Mouse (Mus musculus) gastrocnemius, adult 8-10 months (tissue): ENCODE results near the gene Erc2. TPM values are rescaled to one million over a fixed set of nuclear protein-coding genes. Genes with fewer than 3 reads are reported as not detected.

Experiments
- DNase-seq, 2 experiments: peaks; one replicate each; pipeline ENCODE4 v3.0.0; 2022; ENCODE audit warnings: low spot score in 2 of 2
- total RNA-seq, 4 experiments: library from RNA; stranded (reverse); gene quantifications; 2 replicates each; pipeline ENCODE4 v1.2.4; 2022

The Erc2 gene
- total RNA-seq, 4 experiments from 2014 or later, result 0.19 to 0.70 (median 0.36) TPM; not detected in 1

DNA sequence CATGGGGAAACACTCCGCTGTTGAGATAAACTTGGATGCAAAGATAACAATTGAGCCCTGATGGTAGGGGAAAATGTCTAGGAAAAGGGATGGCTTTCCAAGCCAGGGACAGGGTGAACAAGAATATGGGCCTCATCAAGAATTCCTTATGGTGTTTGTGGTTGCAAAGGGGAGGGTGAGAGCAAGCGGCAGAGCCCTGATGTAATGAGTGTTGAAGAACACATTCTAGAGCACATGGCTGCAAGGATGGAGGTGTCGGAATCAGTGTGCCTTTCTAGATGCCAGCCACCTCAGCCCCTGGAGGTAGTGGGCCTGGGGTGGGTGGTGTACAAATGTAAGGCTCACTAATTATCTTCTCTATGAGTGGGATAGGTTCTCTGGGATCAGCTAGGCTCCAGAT is 313.5 kb downstream of the Erc2 start:
- DNase-seq, result no peak

- DNase-seq, result no peak
These were observed 315.7 kb downstream of the Erc2 start for GRCm38 (mm10) chr14:27937922-27938321.

GRCm38 (mm10) chr14:27945276-27945675 is 323.0 kb downstream of the Erc2 start:
- DNase-seq, result no peak

- DNase-seq, result peak; percentile 33 to 35
These were observed 324.0 kb downstream of the Erc2 start for GRCm38 (mm10) chr14:27946211-27946610.

DNA sequence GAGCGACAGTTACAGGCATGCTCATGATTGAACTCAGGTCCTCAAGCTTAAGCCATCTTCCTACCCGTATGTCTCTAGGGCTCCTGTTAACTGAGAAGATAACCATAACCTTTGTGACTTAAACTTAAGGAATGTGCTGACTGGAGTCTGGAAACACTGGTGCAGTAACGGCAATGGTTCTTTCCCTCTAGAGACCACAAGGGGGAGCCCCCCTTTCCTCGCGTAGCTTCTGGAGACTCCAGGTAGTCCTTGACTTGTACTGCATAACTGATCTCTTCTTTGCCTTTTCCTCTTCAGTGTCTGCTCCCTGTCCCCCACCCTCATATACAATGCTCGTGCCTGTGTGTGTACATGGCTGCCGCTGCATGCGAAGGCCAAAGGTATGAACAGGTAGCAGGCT is 326.2 kb downstream of the Erc2 start:
- DNase-seq, result no peak

GRCm38 (mm10) chr14:27953814-27954213 is 331.6 kb downstream of the Erc2 start:
- DNase-seq, result no peak

- peak in 1 of 2 experiments; percentile 4 for DNase-seq
These were observed 334.6 kb downstream of the Erc2 start for GRCm38 (mm10) chr14:27956801-27957200.

- no peak for DNase-seq
These were observed 351.5 kb downstream of the Erc2 start for GRCm38 (mm10) chr14:27973701-27974100.

GRCm38 (mm10) chr14:27975661-27976060 is 353.4 kb downstream of the Erc2 start:
- no peak for DNase-seq

DNA sequence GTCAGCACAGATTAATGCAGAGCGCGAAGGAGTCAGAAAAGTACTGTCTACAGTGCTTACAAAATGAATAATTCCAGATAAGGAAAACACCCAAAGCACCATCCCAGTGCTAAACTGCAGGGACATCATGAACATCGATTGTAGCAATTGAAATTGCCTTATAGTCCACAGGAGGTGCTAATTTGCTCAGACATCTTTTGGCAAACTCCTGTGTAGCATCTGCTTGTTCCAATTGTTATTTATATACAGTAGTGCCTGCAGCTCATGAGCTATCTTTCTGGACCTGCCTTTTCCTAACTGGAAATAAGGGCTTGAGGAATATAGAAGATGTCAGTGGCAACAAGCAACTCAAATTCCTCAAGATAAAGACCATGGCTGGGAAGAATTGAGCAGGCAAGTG is 362.5 kb downstream of the Erc2 start:
- DNase-seq, result no peak

DNA sequence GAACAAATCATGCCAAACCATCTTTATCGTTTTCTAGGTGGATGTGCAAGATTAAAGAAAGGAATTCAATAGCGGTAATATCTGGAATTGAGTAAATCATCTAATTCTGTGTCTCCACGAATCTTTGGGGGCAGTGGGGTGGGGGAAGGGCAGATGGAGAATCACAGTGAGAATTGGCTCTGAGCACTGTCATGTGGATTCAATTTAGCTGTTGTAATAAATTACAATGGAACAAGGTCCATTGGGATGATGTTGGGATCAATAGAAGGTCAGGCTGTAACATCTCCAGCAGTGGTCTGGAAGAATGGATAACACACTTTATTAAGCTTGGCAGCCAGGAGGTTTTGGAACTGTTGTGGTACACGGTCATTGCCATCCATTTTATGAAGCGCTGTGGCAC is 363.0 kb downstream of the Erc2 start:
- DNase-seq, result no peak

GRCm38 (mm10) chr14:27987422-27987821 is 365.2 kb downstream of the Erc2 start:
- DNase-seq, result no peak

DNA sequence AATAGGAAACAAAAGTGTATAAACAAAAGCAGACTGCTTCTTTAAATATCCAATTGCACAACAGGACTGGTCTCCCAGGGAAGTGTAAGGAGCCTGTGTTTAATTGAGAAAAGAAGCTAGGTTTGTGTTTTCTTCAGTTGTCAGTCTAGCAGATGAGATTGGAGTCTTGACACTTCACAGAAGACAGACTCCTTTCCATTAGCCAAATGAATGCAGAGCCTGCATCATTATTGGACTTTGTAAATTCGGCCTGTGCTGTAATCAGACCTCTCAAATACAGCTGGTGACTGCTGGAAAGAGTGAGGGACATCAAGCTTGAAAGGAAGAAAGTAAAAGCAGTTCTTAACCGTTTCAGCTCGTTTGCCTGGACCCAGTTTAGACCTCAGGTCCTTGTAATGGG is 376.3 kb downstream of the Erc2 start:
- DNase-seq, result no peak

DNA sequence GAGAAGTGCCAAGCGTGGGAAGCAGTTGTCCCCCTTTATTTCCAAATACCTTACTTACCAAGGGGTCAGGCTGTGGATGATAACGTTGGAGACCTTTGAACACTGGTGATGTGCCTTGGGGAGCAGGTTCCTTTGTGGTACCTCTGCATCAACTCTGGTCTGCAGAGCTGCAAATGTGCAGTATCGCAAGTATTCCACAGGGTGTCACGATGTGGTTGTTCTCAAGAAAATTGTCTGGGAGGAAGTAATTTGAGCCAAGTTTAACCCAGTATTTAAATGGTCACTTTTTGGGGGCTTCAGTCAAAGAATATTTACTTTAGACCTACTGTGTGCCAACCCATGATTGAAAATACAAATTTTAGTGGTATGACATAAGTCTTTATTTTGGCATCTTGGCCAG is 381.8 kb downstream of the Erc2 start:
- no peak for DNase-seq

- DNase-seq, result no peak
These were observed 388.5 kb downstream of the Erc2 start for GRCm38 (mm10) chr14:28010536-28011280.

- DNase-seq, result no peak
These were observed 401.0 kb downstream of the Erc2 start for GRCm38 (mm10) chr14:28023199-28023598.

DNA sequence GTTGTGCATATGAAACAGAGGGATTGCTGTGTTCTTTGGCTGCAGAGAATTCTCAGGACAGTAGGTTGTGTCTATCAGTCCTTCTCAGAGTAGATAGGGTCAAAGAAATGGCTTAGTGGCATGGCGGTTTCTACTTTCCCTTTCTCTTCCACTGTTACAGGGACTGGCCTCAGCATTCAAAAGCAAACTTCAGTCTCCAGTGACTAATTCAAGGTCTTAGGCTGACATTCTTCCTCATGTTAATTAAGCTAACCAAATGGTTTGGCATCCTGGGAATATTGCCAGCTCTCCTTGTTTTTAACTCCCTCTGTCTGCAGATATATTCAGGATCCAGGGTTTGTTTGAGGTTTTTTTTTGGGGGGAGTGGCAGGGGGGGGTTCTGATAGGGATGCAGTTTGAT is 408.6 kb downstream of the Erc2 start:
- DNase-seq, result no peak

GRCm38 (mm10) chr14:28035013-28035412 is 412.8 kb downstream of the Erc2 start:
- no peak for DNase-seq

GRCm38 (mm10) chr14:28043095-28043494 is 420.9 kb downstream of the Erc2 start:
- no peak for DNase-seq

DNA sequence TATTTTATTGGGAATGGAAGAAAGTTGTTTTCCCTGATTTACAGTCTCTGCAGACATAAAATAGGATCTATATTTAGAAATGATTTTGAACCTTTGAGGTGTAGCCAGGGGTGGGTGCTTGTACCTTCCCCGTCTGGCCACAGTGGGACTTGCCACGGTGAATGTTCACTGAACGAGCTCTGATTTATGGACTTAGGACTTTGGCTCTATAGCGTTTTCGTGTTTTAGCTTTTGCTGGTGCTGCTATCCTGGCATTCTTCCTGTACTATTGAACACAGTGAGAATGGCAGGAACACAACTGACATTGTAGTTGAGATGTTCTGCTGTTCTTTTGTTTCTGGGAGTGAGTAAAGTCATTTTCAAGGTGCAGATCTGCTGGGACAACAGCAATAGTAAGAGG is 429.4 kb downstream of the Erc2 start:
- no peak for DNase-seq

GRCm38 (mm10) chr14:28057159-28057884 is 435.1 kb downstream of the Erc2 start:
- no peak for DNase-seq

- DNase-seq, result peak in 1 of 2 experiments; percentile 17
These were observed 435.9 kb downstream of the Erc2 start for GRCm38 (mm10) chr14:28057885-28058860.
